Mouse (Mus musculus) kidney, adult 2 months (tissue): ENCODE measurements around the gene Clasp2.

ENCODE experiments used
- CTCF ChIP-seq: fragments of 200-500 bp; conservative IDR thresholded peaks from 2 replicates; pipeline ENCODE4 v1.5.1; 2011; ENCODE audit warnings: low read depth, mild to moderate bottlenecking, control low read depth, low read length, moderate library complexity, mixed read lengths; ENCODE audit not compliant: insufficient read depth, insufficient read length
- POLR2A ChIP-seq: fragments of 200-500 bp; IDR thresholded peaks from one replicate; pipeline ENCODE4 v1.6.1; 2011; ENCODE audit warnings: low read depth, low read length, control low read depth

DNA sequence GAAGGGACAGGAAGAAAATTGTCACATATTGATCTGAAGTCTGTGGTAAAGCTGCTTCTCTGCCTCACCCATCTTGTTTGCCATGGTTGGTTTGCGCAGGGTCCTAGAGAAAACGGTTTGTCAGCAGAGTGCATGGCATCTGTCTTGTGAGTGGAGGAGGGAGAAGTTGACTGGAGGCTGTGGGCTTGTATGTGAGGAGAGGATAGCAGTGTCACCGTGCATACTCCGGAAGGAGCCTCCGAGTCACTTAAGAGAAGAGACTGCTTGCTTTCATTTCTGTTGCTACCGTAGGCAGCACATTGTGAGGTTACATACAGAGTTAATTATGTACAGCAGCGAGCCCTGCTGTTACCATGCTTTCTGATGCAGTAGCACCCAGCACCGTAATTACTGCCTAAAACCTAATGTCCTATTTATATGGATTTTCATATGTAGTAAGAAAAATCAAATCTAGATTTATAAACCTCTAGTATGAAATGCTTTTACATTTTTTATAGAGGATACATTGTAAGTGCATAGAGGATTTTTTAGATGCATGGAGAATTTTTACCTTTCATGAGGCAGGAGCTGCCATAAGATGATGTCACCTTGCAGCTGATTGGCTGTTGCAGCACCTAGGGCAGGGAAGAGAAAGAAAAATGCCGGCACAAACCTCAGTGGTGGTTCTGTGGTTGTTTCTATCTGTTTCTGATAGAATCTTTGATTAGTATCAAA, 70.8 kb downstream of the Clasp2 start:
- TF ChIP-seq CTCF = no peak
- no peak for TF ChIP-seq POLR2A
